Mouse (Mus musculus) heart, embryonic 13.5 days (tissue): ENCODE data around the gene N4bp2l2. TPM values are rescaled to one million over a fixed set of nuclear protein-coding genes. Genes with fewer than 3 reads are reported as not detected.
"Not testable (repeated sequence)": the region's sequence is repeated elsewhere in the genome, so short reads cannot be mapped to it uniquely, and the experiment has no call there.

Experiments used
- ATAC-seq: fragments of 200-750 bp; cut with Nextera tagmentation; 2 replicates; pipeline ENCODE4 v1.8.0; 2017; ENCODE audit warnings: moderate TSS enrichment; ENCODE audit not compliant: insufficient number of reproducible peaks, low FRiP score, low TSS enrichment; ENCODE audit errors: extremely low read depth
- H3K27ac ChIP-seq: fragments of 300-500 bp; sonication (generic); replicated peaks from 2 replicates; pipeline ENCODE4 v1.5.1; 2015; ENCODE audit warnings: moderate library complexity, mild to moderate bottlenecking, inconsistent platforms
- H3K27me3 ChIP-seq: fragments of 300-500 bp; sonication (generic); replicated peaks from 2 replicates; pipeline ENCODE4 v1.6.1; 2015; ENCODE audit warnings: mild to moderate bottlenecking, inconsistent platforms
- H3K36me3 ChIP-seq: fragments of 300-500 bp; sonication (generic); 2 replicates; pipeline ENCODE4 v1.6.1; 2015; ENCODE audit warnings: mild to moderate bottlenecking, inconsistent platforms
- H3K4me1 ChIP-seq: fragments of 300-500 bp; sonication (generic); 2 replicates; pipeline ENCODE4 v1.6.1; 2015; ENCODE audit warnings: inconsistent platforms
- H3K4me2 ChIP-seq: fragments of 300-500 bp; sonication (generic); 2 replicates; pipeline ENCODE4 v1.6.1; 2015; ENCODE audit warnings: inconsistent platforms, mild to moderate bottlenecking, moderate library complexity
- H3K4me3 ChIP-seq: fragments of 300-500 bp; sonication (generic); 2 replicates; pipeline ENCODE4 v1.5.1; 2015; ENCODE audit warnings: moderate library complexity, mild to moderate bottlenecking, inconsistent platforms
- H3K9ac ChIP-seq: fragments of 300-500 bp; sonication (generic); 2 replicates; pipeline ENCODE4 v1.6.1; 2015; ENCODE audit warnings: inconsistent platforms, mild to moderate bottlenecking, moderate library complexity
- H3K9me3 ChIP-seq: fragments of 300-500 bp; sonication (generic); 2 replicates; pipeline ENCODE4 v1.6.1; 2016; ENCODE audit warnings: inconsistent platforms
- WGBS: fragments of 180-500 bp; shearing (Covaris S2); methylation state at CpG from one replicate; pipeline ENCODE4 v1.1.7; 2015; ENCODE audit warnings: mixed read lengths; 5-methylcytosine and 5-hydroxymethylcytosine counted together
- polyA plus RNA-seq: library from polyadenylated mRNA; unstranded; fragments of >200 nt; fragmentation: Nextera tagmentation; extraction: Ambion mirVana; gene quantifications from 2 replicates; pipeline ENCODE4 v1.2.1, GENCODE M21; 2015

N4bp2l2 gene
- 28.1 and 31.0 TPM in 2 replicates for polyA plus RNA-seq

GRCm38 (mm10) chr5:150666133-150666739 is at the start of gene N4bp2l2:
Gene N4bp2l2 (minus strand): TSS chr5:150666183.
- H3K9me3 ChIP-seq, H3K27me3 ChIP-seq, ATAC-seq: not testable (repeated sequence)
- Histone ChIP-seq H3K4me3 (peak within 1 kb of the TSS; percentile 99), H3K27ac (peak within 1 kb of the TSS; percentile 99), H3K4me2 (peak within 1 kb of the TSS; percentile 83), H3K4me1 (peaks cover 21% of the 10 kb centered on the region), H3K36me3 (peaks cover 14% of the 10 kb centered on the region), H3K9ac (peak within 1 kb of the TSS; percentile 97)
- 89% methylated on average over 9 of the region's 9 CpGs for whole genome bisulfite sequencing

GRCm38 (mm10) chr5:150713431-150713830 is 47.4 kb upstream of the N4bp2l2 start:
- ATAC-seq = no peak
- Histone ChIP-seq H3K27me3 (no peaks in the 10 kb centered on the region), H3K4me2 (no peak overlapping the region), H3K4me1 (peaks cover 45% of the 10 kb centered on the region), H3K36me3 (no peaks in the 10 kb centered on the region), H3K9me3 (no peaks in the 10 kb centered on the region), H3K9ac (no peak overlapping the region), H3K4me3 (no peak overlapping the region), H3K27ac (no peak overlapping the region)

DNA sequence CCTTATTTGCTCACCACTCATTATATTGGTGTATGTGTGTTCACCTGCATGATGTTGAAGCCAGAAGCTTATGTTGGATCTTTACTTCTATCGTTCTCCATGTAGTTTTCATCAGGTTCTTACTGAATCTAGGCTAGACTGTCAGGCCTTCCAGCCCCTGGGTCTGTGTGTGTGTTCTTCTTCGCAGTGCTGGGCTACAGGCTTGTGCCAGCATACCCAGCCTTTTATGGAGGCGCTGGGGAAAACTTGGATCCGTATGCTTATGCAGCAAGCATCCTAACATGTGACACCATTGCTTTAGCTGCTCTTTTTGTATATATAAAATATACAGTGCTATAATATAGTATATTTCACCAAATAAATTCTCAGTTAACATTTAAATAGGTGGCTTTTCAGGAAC is 45.5 kb upstream of the N4bp2l2 start:
- Histone ChIP-seq H3K9ac (no peak overlapping the region), H3K4me1 (peaks cover 42% of the 10 kb centered on the region), H3K4me2 (no peak overlapping the region), H3K36me3 (no peaks in the 10 kb centered on the region), H3K9me3 (no peaks in the 10 kb centered on the region), H3K4me3 (no peak overlapping the region), H3K27me3 (no peaks in the 10 kb centered on the region), H3K27ac (peak overlapping the region; percentile 48)
- no peak; the same call in 1 of the 2 replicates for ATAC-seq
- WGBS = 56% methylated on average over 4 of the region's 4 CpGs

DNA sequence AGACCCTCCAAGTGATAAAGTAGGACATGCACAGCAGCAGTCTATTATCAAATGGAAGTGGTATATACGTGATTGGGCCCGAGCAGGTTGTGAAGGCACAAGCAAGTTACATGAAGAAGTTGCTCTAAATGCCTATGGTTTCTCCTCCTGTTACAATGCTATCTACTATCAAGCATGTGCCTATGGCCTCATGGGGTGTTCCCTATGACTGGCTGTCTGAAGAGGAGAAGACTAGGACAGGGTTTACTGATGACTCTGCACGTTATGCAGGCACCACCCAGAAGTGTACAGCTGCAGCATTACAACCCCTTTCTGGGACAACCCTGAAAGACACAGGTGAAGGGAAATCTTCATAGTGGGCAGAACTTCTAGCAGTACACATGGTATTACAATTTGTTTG is 41.2 kb upstream of the N4bp2l2 start:
- not testable (repeated sequence) for H3K36me3 ChIP-seq, H3K27me3 ChIP-seq, H3K27ac ChIP-seq, ATAC-seq, H3K9me3 ChIP-seq, H3K4me3 ChIP-seq, H3K4me2 ChIP-seq, H3K9ac ChIP-seq
- 83% methylated on average over 3 of the region's 3 CpGs for WGBS
- peaks cover 40% of the 10 kb centered on the region for H3K4me1 ChIP-seq

- not testable (repeated sequence) for H3K4me2 ChIP-seq, H3K4me3 ChIP-seq, ATAC-seq, H3K36me3 ChIP-seq, H3K9me3 ChIP-seq, H3K27ac ChIP-seq, H3K9ac ChIP-seq, H3K27me3 ChIP-seq
- WGBS = 80% methylated on average over 1 of the region's 1 CpGs
- peaks cover 37% of the 10 kb centered on the region for H3K4me1 ChIP-seq
Observed at GRCm38 (mm10) chr5:150706651-150707050, 40.7 kb upstream of the N4bp2l2 start.

- Histone ChIP-seq H3K36me3 (no peaks in the 10 kb centered on the region), H3K27ac (no peak overlapping the region), H3K4me2 (no peak overlapping the region), H3K9me3 (no peaks in the 10 kb centered on the region), H3K27me3 (no peaks in the 10 kb centered on the region), H3K4me3 (no peak overlapping the region), H3K9ac (no peak overlapping the region), H3K4me1 (peaks cover 20% of the 10 kb centered on the region)
- 58% methylated on average over 2 of the region's 2 CpGs for WGBS
- ATAC-seq = no peak
Observed at GRCm38 (mm10) chr5:150702714-150703113, 36.7 kb upstream of the N4bp2l2 start.

GRCm38 (mm10) chr5:150693277-150693676 is 27.3 kb upstream of the N4bp2l2 start:
- Histone ChIP-seq H3K9ac (no peak overlapping the region), H3K4me1 (peaks cover 6% of the 10 kb centered on the region), H3K27ac (no peak overlapping the region), H3K4me2 (no peak overlapping the region), H3K9me3 (peaks cover 4% of the 10 kb centered on the region; the same call in 1 of the 2 replicates), H3K4me3 (no peak overlapping the region), H3K36me3 (peaks cover 18% of the 10 kb centered on the region), H3K27me3 (no peaks in the 10 kb centered on the region)
- no peak for ATAC-seq
- 56% methylated on average over 2 of the region's 2 CpGs for WGBS

GRCm38 (mm10) chr5:150690685-150691084 is 24.7 kb upstream of the N4bp2l2 start:
- Histone ChIP-seq H3K27ac (no peak overlapping the region), H3K4me2 (no peak overlapping the region), H3K27me3 (no peaks in the 10 kb centered on the region), H3K4me3 (no peak overlapping the region), H3K4me1 (peaks cover 6% of the 10 kb centered on the region), H3K36me3 (peaks cover 12% of the 10 kb centered on the region), H3K9me3 (peaks cover 4% of the 10 kb centered on the region; the same call in 1 of the 2 replicates), H3K9ac (no peak overlapping the region)
- ATAC-seq = no peak

GRCm38 (mm10) chr5:150682862-150683261 is 16.9 kb upstream of the N4bp2l2 start:
- 85% methylated on average over 6 of the region's 6 CpGs for WGBS
- H3K36me3 ChIP-seq, H3K9ac ChIP-seq, H3K27ac ChIP-seq, ATAC-seq, H3K4me1 ChIP-seq, H3K4me2 ChIP-seq, H3K9me3 ChIP-seq, H3K4me3 ChIP-seq, H3K27me3 ChIP-seq: not testable (repeated sequence)

GRCm38 (mm10) chr5:150674866-150675265 is 8.9 kb upstream of the N4bp2l2 start:
- Histone ChIP-seq H3K4me2 (peak overlapping the region; percentile 75), H3K27ac (no peak overlapping the region), H3K9ac (peak overlapping the region; percentile 97), H3K9me3 (no peaks in the 10 kb centered on the region), H3K4me1 (peaks cover 25% of the 10 kb centered on the region), H3K27me3 (no peaks in the 10 kb centered on the region), H3K36me3 (no peaks in the 10 kb centered on the region), H3K4me3 (peak overlapping the region; percentile 87)
- WGBS = 35% methylated on average over 6 of the region's 6 CpGs
- ATAC-seq = no peak

DNA sequence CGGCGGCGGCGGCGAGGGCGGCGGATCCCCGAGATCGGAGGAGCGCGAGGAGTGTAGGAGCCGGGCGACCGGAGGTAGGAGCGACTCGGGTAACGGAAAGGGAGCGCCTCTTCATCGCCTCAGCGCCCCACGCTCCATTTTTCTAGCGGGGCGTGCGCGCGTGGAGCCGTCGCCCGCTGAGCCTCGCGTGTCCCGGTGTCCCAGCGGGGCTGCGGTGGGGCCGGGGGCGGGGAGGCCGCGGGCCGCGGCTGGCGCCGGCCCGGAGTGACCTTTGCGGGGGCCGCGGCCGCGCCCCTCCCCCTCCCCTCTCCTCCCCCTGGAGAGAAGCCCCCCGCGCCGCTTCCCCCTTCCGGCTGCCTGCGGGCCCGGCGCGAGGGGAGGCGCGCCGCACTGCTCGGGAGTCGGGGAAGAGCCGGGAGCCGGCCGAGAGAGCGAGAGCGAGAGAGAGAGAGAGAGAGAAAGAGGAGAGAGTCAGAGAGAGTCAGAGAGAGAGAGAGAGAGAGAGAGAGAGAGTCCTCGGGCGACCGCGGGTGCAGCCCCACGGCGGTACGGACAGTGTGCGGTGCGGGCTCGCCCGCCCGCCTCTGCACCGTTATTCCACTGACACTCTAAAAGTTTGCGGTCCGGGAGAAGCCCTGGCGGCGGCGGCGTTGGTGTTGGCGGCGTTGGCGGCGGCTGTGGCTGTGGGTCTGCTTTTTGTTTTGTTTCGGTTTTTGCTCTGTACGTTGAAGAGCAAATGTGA is 8.1 kb upstream of the N4bp2l2 start:
- under 1% methylated on average over 75 of the region's 91 CpGs for WGBS
- H3K4me2 ChIP-seq = peak overlapping the region; percentile 75

More for the DNA sequence above, 8.1 kb upstream of the N4bp2l2 start:
- Histone ChIP-seq H3K27me3 (no peaks in the 10 kb centered on the region), H3K9ac (peak overlapping the region; percentile 97), H3K9me3 (no peaks in the 10 kb centered on the region), H3K36me3 (no peaks in the 10 kb centered on the region), H3K4me3 (peak overlapping the region; percentile 87), H3K27ac (peak overlapping the region; percentile 95), H3K4me1 (peaks cover 24% of the 10 kb centered on the region)
- peak; percentile 56 for ATAC-seq
